Mouse (Mus musculus): Measurements from ENCODE around the gene Hmmr.

The Hmmr gene

DNA sequence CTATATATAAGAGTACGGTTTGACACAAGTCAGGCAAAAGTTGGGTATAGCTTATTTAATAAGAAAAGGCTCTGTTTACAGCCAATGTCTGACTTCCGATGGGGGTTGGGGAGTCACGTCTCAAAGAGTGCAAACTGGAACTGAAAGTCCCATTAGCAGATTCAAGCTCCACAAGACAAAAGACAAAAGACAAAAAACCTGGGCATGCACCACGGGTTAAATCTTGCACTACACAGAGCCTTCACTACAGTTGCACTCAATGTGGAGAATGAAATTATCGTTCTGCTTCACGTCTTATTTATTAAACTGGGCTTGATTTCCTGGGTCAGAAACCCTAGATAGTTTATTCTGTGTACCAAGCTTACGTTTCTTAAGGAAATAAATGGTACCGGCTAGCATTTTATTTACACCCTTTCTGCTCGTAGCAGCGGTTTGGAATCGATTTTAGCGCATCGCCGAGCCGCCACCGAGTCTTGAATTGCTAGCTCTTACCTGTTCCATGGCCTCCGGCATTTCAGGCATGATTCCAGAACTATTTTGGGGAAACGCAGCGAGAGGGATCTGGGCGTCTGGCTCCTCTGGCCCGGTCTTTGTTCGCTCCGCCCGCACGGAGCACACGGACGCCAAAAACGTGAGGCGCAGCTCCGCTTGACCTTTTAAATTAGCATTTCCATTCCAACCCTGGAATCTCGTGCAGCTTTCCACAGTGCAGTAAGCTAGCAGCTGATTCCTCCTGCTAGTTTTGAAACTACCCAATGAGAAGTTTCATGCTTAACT is 38.7 kb downstream of the Hmmr start:
- DNase-seq (ENCODE audit: low spot score) = peak; percentile 88

DNA sequence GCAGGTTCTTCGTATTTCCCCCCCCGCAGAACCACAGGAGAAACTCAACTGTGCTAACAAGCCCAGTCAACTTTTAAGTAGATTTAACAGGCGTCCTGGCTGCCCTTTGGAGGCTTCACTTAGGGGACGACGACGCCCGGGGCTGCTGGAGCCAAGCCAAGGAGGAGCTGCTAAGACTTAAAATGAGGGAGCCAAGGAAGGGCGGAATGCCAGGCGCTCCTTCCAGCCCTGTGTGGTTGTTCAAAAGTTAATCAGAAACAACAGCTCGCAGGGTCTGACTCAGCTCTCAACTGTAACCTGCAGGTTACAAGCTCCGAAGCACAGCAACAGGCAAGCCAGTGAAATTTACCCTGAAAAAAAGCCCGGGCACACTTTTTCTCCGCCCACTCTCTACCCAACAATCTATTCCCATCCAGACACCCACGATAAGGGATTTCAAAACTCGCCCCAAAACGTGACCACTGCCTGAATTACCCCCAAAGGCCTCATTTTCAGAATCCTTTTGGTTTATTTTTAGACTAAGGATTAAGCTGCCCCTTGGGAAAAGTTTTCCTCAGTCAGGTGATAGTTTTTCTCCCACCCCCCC is 39.8 kb downstream of the Hmmr start:
- DNase-seq (ENCODE audit: low spot score) = peak; percentile 76

DNA sequence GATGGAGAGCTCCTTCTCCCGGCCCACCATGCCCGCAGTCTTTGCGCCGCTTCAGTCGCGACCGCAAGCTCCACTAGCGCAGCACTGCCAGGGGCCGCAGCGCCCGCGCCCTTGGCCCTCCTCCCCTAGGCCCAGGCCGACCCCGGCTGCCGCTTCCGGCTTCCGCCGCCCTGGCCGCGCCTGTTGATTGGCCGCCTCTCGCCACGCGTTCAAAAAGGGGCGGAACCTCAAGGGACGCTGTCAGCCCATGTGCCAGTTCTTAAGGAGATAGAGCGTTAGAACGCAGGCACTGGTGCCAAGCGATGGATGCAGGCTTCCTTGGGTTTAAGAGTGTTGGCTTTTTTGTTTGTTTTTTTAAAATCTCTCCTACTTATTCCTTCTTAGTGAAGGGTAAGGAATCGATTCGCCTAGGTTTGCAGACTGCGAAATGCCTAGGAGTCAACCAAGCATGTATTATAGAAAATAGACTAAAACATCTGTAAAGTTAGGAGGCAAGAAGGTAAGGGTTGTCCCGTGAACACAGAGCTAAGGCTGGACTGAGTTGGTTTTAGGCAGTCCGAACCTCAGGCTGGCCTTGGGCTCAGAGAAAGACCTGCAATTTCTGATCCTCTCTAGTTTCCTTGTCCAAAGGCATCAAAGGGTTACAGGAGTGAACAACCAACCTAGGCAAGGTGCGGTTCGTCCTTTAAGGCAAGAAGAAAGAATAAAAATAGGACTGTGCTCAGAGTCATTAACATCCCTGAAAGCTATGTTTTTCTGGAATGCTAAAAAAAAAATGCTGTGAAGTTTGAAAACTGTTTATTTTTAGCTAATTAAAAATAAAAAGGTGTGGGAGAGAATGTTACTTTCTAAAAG is 40.5 kb downstream of the Hmmr start:
- DNase-seq (ENCODE audit: low spot score) = peak; percentile 96

DNA sequence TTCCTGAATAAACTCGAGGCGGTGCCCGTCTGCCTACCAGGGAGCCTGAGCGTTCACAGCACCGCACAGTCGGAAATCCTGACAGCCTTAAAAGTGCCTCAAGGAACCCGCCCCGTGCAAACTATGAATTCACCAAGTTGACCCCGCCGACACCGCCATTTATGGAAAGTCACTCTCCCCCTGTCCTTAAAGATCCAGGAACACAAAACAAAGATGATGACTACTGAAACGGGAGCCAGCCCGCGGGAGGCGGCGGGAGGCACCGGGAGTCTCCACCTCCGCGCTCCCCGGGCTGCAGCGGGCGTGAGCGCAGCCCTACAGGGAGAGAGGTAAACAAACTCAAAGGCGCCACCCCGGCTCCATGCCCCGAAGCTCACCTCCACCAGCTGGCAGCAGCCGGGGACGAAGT is 41.1 kb downstream of the Hmmr start:
- DNase-seq (ENCODE audit: low spot score) = peak; percentile 55

DNA sequence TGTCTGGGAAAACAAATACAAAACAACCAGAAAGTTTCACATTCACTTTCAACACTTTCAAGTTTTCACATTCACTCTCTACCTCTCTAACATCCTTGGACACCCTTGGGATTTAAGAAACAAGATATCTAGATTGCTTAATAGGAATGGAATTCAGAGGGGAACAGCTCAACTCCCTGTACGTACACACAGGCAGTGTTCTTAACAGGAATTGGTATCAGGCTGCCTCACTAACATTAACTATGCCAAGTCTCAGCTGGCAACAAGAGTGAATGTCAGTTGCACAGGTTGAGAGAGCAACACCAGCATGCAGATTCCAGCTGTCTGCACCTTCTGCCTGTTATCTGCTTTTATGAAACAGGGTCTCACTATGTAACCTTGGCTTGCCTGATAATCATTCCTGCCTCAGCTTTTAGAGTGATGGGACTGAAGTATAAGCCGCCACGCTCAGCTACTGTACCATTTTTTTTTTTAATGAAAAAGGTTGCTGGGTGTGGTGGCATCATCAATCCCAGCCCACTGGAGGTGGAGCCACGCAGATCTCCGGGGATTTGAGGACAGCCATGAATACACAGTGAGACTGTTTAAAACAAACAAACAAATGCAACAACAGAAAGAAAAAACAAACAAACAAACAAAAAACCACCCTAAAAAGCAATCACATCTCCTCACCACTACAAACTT is 42.6 kb downstream of the Hmmr start:
- DNase-seq (ENCODE audit: low spot score) = no peak

DNA sequence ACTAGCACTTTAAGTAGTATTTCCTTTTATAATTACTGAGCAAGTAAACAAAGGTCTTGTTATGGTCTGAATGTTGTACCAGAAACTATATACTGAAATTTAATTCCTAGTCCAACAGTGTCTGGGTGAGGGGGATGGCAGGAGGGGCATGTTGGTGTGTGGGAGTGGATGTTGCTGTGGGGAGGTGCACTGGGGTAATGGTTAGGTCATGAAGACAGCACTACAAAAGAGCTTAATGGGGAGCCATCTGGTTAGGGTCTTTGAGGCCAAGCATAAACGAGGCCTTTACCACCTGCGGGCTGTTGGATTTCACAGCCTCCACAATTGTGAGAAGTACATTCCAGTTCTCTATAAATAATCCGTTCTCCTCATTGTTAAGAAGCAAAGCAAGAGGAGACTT is 49.9 kb downstream of the Hmmr start:
- DNase-seq (ENCODE audit: low spot score) = no peak

DNA sequence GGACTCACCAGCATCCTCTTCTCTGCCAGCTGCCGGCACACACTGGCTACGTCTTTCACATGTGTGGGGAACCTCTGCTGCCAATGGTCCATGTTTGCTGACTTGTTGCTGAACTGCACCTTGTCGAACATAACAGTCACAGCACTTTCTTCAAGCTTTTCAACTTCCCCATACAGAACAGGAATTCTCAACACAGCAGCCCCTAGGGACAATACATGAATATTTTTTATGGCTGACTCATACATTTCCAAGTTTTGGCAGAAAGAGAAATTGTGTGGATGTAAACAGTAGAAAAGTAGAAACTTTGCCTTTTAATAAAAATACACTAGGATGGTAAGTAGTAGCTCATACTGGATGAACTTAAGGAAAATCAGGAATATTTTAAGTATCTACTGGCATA is 50.8 kb downstream of the Hmmr start:
- no peak for DNase-seq (ENCODE audit: low spot score)

DNA sequence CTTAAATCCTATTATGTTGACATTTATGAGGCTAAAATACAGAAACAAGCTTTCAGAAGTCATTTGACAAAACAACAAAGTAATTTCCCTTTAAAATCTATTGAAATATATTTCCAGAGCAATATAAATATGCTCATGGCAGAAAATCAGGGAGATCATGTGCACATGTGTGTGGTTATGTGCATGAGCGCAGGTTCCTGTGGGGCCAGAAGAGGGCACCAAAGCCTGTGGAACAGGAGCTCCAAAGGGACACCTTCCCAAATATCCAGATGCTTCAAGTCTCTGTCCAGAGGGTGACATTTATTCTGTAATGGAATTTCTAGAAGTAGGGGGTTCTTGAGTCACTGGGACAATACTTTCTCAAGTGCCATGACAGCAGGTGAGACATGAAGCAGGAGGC is 56.1 kb downstream of the Hmmr start:
- peak; percentile 13 for DNase-seq (ENCODE audit: low spot score)

DNA sequence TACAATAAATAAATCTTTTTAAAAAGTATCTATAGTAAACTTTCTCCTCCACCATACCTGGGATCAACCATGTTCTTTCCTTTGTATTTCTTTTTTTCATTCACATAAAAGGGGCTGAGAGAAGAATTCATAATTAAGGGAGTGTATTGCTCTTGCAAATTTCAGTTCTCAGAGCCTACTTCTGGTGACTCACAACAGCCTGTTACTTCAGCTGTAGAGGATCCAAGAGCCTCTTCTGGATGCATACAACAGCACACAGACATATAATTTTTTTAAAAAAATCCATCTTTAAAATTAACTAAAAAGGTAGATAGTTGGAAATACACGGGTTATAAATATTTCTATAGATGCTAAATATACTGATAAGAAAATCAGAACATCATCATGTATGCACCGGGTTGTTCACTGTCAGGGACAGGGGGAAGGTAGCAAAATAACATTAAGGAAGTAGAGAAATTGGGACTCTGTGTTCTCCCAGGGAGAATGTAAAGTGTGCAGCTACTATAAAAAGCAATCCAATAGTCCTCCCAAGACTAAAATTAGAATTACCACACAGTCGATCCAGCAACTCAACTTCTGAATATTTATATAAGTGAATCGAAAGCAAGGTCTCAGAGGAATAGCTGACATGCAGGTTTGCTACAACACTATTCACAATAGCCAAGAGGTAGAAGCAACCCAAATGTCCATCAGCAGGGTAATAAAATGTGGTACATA is 58.0 kb downstream of the Hmmr start:
- no peak for DNase-seq (ENCODE audit: low spot score)

All from embryo, embryonic 10.5 days (tissue).